Mouse (Mus musculus): ENCODE measurements around the gene Adarb1. TPM values are rescaled to one million over a fixed set of nuclear protein-coding genes. Genes with fewer than 3 reads are reported as not detected.
"Not testable (repeated sequence)": the region's sequence is repeated elsewhere in the genome, so short reads cannot be mapped to it uniquely, and the experiment has no call there.

The Adarb1 gene
- polyA plus RNA-seq, 1 experiment from 2014 or later = 4.4 TPM

- no peak overlapping the region for H3K9ac ChIP-seq
- ATAC-seq (ENCODE audit: insufficient number of reproducible peaks, insufficient read depth, low FRiP score, low TSS enrichment, low read depth) = no peak
- H3K27ac ChIP-seq = no peak overlapping the region
- 79% methylated on average over 8 of the region's 8 CpGs for WGBS
- H3K27me3 ChIP-seq = peaks cover 9% of the 10 kb centered on the region
- no peaks in the 10 kb centered on the region for H3K36me3 ChIP-seq
- no peak overlapping the region for H3K4me3 ChIP-seq
- peaks cover 35% of the 10 kb centered on the region for H3K4me1 ChIP-seq
- H3K9me3 ChIP-seq = no peaks in the 10 kb centered on the region
- no peak overlapping the region for H3K4me2 ChIP-seq
Measured at GRCm38 (mm10) chr10:77287626-77288025, 130.4 kb downstream of the Adarb1 start.

GRCm38 (mm10) chr10:77284832-77285231, 133.2 kb downstream of the Adarb1 start:
- Histone ChIP-seq H3K4me1 (peaks cover 26% of the 10 kb centered on the region), H3K9me3 (no peaks in the 10 kb centered on the region), H3K27me3 (peaks cover 12% of the 10 kb centered on the region), H3K4me3 (no peak overlapping the region), H3K36me3 (no peaks in the 10 kb centered on the region), H3K9ac (no peak overlapping the region), H3K27ac (no peak overlapping the region), H3K4me2 (no peak overlapping the region)
- 47% methylated on average over 6 of the region's 6 CpGs for WGBS
- ATAC-seq (ENCODE audit: insufficient number of reproducible peaks, insufficient read depth, low FRiP score, low TSS enrichment, low read depth) = no peak

GRCm38 (mm10) chr10:77282822-77283221, 135.2 kb downstream of the Adarb1 start:
- Histone ChIP-seq H3K4me3 (no peak overlapping the region), H3K9ac (no peak overlapping the region), H3K4me1 (peaks cover 17% of the 10 kb centered on the region), H3K4me2 (no peak overlapping the region), H3K27me3 (peaks cover 16% of the 10 kb centered on the region), H3K9me3 (no peaks in the 10 kb centered on the region), H3K27ac (no peak overlapping the region), H3K36me3 (no peaks in the 10 kb centered on the region)
- WGBS = 13% methylated on average over 6 of the region's 6 CpGs
- ATAC-seq (ENCODE audit: insufficient number of reproducible peaks, insufficient read depth, low FRiP score, low TSS enrichment, low read depth) = no peak

GRCm38 (mm10) chr10:77282085-77282484, 136.0 kb downstream of the Adarb1 start:
- H3K9ac ChIP-seq; H3K4me3 ChIP-seq; H3K27ac ChIP-seq; H3K9me3 ChIP-seq; H3K4me2 ChIP-seq; ATAC-seq (ENCODE audit: insufficient number of reproducible peaks, insufficient read depth, low FRiP score, low TSS enrichment, low read depth); H3K36me3 ChIP-seq: not testable (repeated sequence)
- WGBS = 67% methylated on average over 1 of the region's 1 CpGs
- Histone ChIP-seq H3K27me3 (peaks cover 14% of the 10 kb centered on the region; the same call in 1 of the 2 replicates), H3K4me1 (peaks cover 14% of the 10 kb centered on the region)

GRCm38 (mm10) chr10:77273798-77274197, 144.3 kb downstream of the Adarb1 start:
- Histone ChIP-seq H3K9ac (no peak overlapping the region), H3K27me3 (no peaks in the 10 kb centered on the region), H3K4me2 (no peak overlapping the region), H3K27ac (no peak overlapping the region), H3K9me3 (no peaks in the 10 kb centered on the region), H3K4me1 (no peaks in the 10 kb centered on the region), H3K36me3 (peaks cover 21% of the 10 kb centered on the region), H3K4me3 (no peak overlapping the region)
- no peak for ATAC-seq (ENCODE audit: insufficient number of reproducible peaks, insufficient read depth, low FRiP score, low TSS enrichment, low read depth)

- WGBS = 61% methylated on average over 11 of the region's 11 CpGs
- Histone ChIP-seq H3K4me1 (no peaks in the 10 kb centered on the region), H3K9me3 (no peaks in the 10 kb centered on the region), H3K36me3 (peaks cover 27% of the 10 kb centered on the region), H3K4me2 (no peak overlapping the region), H3K4me3 (no peak overlapping the region), H3K27me3 (no peaks in the 10 kb centered on the region), H3K9ac (no peak overlapping the region), H3K27ac (no peak overlapping the region)
- ATAC-seq (ENCODE audit: insufficient number of reproducible peaks, insufficient read depth, low FRiP score, low TSS enrichment, low read depth) = no peak
Measured at GRCm38 (mm10) chr10:77272980-77273730, 144.9 kb downstream of the Adarb1 start.

- WGBS = 89% methylated on average over 7 of the region's 7 CpGs
- Histone ChIP-seq H3K9me3 (no peaks in the 10 kb centered on the region), H3K36me3 (peaks cover 67% of the 10 kb centered on the region), H3K9ac (no peak overlapping the region), H3K4me2 (no peak overlapping the region), H3K4me1 (no peaks in the 10 kb centered on the region), H3K27ac (no peak overlapping the region), H3K27me3 (no peaks in the 10 kb centered on the region), H3K4me3 (no peak overlapping the region)
- no peak for ATAC-seq (ENCODE audit: insufficient number of reproducible peaks, insufficient read depth, low FRiP score, low TSS enrichment, low read depth)
Measured at GRCm38 (mm10) chr10:77269129-77269528, 148.9 kb downstream of the Adarb1 start.

GRCm38 (mm10) chr10:77267027-77267426, 151.0 kb downstream of the Adarb1 start:
- 87% methylated on average over 14 of the region's 14 CpGs for WGBS

GRCm38 (mm10) chr10:77266281-77266680, 151.8 kb downstream of the Adarb1 start:
- Histone ChIP-seq H3K9me3 (no peaks in the 10 kb centered on the region), H3K4me3 (no peak overlapping the region), H3K9ac (no peak overlapping the region), H3K4me1 (no peaks in the 10 kb centered on the region), H3K36me3 (peaks cover 96% of the 10 kb centered on the region), H3K27me3 (no peaks in the 10 kb centered on the region), H3K4me2 (no peak overlapping the region), H3K27ac (no peak overlapping the region)
- WGBS = 67% methylated on average over 8 of the region's 8 CpGs
- no peak for ATAC-seq (ENCODE audit: insufficient number of reproducible peaks, insufficient read depth, low FRiP score, low TSS enrichment, low read depth)

More at GRCm38 (mm10) chr10:77267027-77267426, 151.0 kb downstream of the Adarb1 start:
- no peak for ATAC-seq (ENCODE audit: insufficient number of reproducible peaks, insufficient read depth, low FRiP score, low TSS enrichment, low read depth)
- Histone ChIP-seq H3K36me3 (peaks cover 88% of the 10 kb centered on the region), H3K4me2 (no peak overlapping the region), H3K9ac (no peak overlapping the region), H3K27me3 (no peaks in the 10 kb centered on the region), H3K27ac (no peak overlapping the region), H3K4me3 (no peak overlapping the region), H3K9me3 (no peaks in the 10 kb centered on the region), H3K4me1 (no peaks in the 10 kb centered on the region)

GRCm38 (mm10) chr10:77260166-77260875, 157.7 kb downstream of the Adarb1 start:
- 86% methylated on average over 17 of the region's 17 CpGs for WGBS
- no peaks in the 10 kb centered on the region for H3K27me3 ChIP-seq
- peak overlapping the region; percentile 92 for H3K9ac ChIP-seq
- H3K36me3 ChIP-seq = peaks cover 48% of the 10 kb centered on the region
- peak overlapping the region; percentile 86 for H3K4me2 ChIP-seq
- no peaks in the 10 kb centered on the region for H3K9me3 ChIP-seq
- no peak for ATAC-seq (ENCODE audit: insufficient number of reproducible peaks, insufficient read depth, low FRiP score, low TSS enrichment, low read depth)
- no peak overlapping the region for H3K27ac ChIP-seq
- H3K4me3 ChIP-seq = peak overlapping the region; percentile 91
- peaks cover 19% of the 10 kb centered on the region for H3K4me1 ChIP-seq

- WGBS = under 1% methylated on average over 81 of the region's 81 CpGs
- H3K4me3 ChIP-seq = peak within 1 kb of the TSS; percentile 91
- H3K27me3 ChIP-seq = no peaks in the 10 kb centered on the region
- ATAC-seq (ENCODE audit: insufficient number of reproducible peaks, insufficient read depth, low FRiP score, low TSS enrichment, low read depth) = peak; percentile 96
- H3K4me2 ChIP-seq = peak within 1 kb of the TSS; percentile 86
- peaks cover 35% of the 10 kb centered on the region for H3K36me3 ChIP-seq
- H3K9me3 ChIP-seq = no peaks in the 10 kb centered on the region
- peaks cover 25% of the 10 kb centered on the region for H3K4me1 ChIP-seq
- peak within 1 kb of the TSS; percentile 92 for H3K9ac ChIP-seq
- peak within 1 kb of the TSS; percentile 89 for H3K27ac ChIP-seq
Measured at GRCm38 (mm10) chr10:77258704-77259621, 159.1 kb downstream of the Adarb1 start, which contains the start of gene Pofut2. Pofut2 (plus strand) TSS chr10:77259218.
